Mouse (Mus musculus) cerebellum, adult 11-12 months (tissue): Measurements from ENCODE around the gene Gm10272.
"Not testable (repeated sequence)": the region's sequence is repeated elsewhere in the genome, so short reads cannot be mapped to it uniquely, and the experiment has no call there.

ENCODE experiments used
- DNase-seq: peaks from one replicate; pipeline ENCODE4 v3.0.0; 2022

Gene Gm10272

DNA sequence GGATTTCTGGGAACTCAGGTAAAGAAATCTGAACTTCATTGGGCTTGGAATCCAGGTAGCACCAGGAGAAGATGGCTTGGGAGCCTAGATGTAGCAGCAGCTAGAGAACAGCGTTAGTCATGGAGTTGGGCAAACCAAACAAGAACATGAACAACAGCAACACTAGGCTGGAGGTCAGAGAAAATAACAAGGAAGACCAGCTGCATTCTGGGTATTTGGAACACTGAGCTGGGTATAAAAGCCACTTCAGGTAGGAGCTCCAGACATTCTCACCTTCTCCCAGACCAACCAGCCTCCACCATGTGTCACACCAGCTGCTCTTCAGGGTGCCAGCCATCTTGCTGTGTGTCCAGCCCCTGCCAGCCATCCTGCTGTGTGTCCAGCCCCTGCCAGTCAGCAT, at the start of gene Gm10272:
TSS of gene Gm10272 (plus strand) at position 301 of the 400 bp plus-strand sequence.
- no peak for DNase-seq

DNA sequence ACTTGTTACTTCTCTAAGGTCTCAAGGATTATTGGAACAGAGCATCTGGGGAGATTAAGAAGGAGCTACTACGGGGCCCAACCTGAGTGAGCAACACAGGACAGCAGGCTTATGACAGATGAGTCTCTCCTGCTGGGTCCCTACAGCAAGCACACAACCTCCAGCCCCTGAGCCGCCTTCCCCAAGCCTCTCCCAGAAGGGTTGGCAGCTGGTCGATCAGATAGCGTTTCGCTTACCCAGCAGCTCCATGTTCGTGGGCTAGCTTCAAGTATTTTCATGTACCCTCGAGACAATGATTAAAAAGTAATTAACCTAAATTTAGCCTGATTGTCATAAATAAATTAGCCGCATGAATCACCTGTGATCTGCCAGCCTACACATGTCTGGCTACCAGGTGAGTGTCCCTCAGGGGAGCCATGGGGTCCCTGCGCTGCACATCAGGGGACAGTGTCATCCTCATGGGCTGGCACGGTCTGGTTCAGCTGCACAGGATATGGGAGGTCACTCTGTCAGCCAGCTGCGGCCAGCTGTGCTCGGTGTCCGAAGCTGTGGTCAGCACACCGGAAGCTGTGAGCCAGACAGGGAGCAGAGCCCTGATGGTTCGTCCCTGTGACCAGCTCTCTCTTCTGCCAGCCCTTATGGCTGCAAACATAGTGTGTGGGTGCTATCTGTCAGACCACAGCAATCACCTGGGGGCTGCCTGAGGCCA, 48.0 kb upstream of the Gm10272 start:
- no peak for DNase-seq

DNA sequence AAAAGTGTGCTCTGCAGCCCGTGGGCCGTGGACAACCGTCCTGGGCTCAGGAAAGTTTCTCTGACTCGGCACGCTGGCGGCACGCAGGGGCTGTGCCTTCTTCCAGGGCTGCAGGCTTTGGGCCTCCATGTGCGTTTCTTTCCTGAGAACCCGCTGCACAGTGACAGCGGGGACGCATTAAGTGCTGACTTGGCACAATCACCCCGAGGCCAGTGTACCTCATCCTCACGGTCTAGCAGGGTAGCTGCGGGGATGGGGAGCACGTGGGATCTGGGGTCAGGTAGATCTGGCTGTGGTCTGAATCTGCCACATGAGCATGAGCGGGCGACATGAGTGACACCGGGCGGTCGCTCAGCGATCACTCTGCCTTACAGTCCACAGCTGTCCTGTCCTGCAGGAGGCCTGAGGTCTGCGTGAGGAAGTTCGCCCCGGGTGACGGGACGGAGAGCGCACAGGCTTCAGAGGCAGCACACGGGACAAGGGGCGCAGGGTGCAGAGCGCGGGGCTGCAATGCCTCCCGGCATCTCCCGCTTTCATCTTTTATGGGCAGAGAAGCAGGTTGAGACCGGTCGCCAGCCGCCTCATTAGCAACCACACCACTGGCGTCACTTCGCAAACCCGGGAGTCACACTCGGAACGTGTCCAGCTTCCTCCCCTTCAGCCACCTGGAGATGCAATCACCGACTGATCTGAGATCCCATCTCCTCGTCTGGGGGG, 42.3 kb upstream of the Gm10272 start:
- no peak for DNase-seq

DNA sequence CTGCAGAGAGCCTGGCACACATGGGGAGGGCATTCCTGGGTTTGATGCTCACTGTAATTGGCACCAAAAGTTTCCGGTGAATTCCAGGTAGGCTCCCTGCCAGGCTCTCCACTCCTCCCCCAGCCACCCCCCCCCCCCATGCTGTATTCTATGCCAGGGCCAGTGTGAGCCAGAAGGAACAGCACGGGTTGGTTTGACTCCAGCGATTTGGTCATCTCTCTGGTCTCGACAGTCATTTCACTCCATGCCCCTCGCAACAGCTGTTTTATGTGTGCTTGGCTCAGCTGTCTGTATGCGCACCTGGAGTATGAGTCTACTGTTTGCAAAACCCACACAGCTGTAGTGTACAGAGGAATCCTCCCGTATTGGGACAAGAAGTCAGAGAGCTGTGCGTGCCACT, 40.1 kb upstream of the Gm10272 start:
- DNase-seq = no peak

DNA sequence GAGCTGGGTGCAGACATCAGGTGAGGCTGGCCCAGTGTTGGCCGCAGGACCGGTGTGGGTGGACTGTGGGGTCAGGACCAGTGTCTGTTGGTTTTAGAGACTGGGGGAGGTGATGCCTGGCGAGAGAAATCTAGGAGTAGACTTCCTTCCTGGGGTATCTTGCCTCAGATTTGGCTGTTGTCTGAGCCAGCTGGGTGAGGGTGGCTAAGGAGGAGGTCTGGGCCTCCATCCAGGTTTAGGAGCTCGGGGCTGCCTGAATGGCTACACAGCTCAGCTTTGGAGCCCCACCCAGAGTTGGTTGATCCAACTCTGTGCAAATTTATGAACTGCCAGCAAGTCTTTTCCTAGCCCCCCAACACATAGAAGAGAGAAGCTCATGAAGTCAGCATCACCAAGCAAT, 39.0 kb upstream of the Gm10272 start:
- DNase-seq = no peak

DNA sequence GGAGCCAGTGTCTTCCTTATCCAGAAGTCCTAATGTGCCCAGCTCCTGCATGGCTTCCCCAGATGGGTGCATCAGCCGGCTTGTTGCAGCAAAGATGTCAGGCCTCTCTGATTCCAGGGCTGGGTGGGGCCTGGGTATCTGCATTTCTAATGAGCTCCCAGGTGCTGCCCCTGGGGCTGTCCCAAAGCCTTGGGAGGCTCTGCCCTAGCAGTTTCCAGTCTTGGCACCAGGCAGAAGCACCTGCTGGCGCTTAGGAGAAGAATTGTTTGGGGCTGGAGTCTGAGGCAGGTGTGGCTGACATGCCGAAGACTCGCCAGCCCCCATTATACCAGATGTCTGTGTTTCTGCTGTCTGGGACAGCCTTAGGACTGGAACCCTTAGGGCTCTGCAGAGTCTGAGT, 35.7 kb upstream of the Gm10272 start:
- no peak for DNase-seq

DNA sequence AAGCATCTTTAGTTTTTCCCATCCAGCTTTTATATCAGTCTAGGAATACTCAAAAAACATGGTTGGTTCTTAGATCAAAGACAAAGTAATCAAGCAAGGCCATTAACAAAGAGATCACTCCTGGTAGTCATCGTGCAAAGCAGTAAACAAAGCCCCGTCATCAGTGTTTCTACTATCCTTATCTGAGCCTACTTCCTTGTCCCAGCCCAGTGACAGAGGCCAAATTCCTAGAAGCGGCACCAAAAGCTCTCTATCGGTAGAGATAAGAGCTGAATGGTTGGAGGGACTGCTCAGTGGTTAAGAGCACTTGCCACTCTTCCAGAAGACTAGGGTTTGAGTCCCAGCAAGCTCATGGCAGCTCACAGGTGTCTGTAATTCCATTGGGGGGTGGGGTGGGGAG, 34.9 kb upstream of the Gm10272 start:
- DNase-seq = no peak

DNA sequence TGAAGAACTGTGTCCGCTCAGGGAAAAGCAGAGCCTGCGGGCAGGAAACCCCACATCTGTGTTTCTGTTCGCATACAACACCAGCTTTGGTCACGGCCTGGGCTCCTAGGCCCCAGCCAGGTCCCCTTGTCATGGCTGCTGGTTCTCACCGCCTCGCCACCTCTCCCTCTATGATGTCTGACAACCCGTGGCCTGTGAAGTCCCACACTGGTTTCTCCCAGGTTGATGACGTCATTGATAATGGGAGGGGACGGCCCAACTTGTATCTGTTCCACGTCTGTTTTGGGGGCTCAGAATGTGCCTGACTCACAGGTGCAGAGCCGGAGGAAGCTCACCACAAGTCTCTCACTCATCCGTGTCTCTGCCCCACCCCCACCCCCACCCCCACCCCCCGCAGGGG, 32.7 kb upstream of the Gm10272 start:
- no peak for DNase-seq

DNA sequence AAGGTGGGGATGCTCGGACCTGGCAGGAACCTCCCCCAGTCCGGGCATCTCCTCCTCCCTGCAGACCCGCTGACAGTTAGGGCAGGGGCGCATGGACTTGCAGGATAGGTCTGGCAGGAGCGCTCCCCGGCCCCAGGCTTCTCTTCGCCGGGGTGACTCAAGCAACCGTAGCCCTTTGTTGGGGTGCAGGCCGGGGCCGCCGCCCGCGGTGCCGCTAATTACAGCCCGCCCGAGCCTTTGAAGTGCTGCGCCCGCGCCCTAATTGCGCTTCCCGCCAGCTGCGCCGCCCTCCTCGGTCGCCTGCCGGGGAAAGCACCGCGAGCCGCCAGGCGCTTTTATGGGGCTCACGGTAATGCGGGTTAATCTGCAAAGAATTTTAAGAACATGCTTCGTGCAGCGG, 28.9 kb upstream of the Gm10272 start:
- DNase-seq = no peak

DNA sequence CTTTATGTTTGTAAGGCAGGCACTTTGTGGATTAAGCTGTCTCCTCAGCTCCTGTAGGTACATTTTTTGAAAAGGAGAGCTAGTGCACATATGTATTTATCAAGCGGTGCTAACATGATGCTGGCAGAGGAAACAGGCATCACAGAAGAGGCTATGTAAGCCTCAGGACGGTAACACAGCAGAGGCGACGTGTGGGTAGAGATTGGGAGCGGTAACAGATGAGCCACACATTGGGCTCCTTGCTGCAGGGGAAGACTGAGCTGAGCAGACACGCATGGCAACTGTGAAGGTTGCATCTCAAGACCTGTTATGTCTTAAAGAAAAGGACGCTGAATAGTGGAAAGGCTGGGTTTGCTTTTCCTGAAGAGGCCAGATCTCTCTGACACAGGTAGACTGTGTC, 23.4 kb upstream of the Gm10272 start:
- no peak for DNase-seq

DNA sequence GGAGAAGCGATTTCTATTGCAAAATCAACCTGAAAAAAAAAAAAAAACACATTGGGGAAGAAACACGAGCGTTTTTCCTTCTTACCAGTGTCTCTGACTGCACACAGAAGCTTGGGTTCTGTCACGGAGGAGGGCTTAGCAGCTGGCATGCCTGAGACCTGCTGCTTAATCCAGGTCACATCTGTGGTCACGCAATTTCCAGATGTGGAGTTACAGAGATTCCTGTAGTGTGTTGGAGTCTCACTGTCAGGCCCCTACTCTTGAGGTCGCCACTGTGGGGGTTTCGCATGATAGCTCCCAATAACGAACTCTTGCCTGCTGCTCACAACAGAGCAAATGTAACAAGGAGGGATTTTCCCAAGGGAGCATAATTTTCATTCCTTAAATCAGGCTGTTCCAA, 22.2 kb upstream of the Gm10272 start:
- DNase-seq = no peak

DNA sequence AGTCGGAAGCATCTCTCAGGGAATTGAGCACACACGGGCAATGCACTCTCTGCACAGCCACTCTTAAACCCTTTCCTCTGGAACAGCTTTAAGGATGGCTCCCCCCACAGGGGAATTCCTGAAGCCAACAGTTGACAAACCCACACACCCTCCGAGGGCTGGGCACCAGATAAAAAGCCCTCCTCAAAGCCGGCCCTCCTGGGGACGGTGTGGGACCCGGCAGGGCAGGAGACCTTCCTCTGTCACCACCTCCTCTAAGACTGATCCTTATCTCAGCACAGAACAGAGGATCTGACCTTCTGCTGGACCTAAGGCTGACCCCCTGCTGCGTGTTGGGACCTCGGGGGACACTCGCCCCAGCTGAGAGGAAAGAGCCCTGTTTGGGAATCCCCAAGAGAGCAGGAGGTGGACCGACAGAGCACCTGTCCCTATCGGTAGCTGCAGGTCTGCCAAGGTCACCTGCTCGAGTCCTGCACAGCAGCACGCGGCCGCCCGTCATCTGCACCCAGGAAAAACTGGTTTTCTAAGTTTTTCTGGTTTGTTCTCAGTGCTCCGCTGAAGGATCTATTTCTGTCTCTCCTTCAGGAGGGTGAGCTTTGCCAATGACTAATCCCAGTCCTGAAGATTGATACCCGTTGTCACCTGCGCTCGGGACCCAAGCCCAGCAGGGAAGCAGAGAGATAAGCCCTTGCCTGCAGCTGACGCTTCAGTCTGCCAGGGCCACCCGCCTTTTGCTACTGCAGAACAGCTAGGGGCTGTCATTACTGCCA, 20.3 kb upstream of the Gm10272 start, which contains the start of gene Tspear:
TSS of gene Tspear (plus strand) at position 675 of the 770 bp plus-strand sequence.
- no peak for DNase-seq

DNA sequence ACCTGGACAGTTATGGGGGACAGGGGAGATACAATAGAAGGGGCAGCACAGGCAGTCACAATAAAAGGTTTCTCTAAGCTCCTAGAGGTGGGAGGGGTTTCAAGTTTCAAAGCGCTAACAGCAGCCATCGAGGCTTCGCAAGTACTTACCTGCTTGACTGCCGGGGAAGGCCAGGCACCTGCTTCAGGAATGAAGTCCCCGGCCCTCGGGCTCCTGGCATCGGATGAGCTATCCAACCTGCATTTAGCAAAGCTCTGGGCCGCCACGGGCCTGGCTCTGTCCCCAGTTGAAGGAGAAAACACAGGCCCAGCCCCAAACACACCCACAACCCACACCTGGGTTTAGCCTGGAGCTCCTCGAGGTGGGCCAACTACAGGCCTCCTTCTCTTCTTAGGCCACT, 19.4 kb upstream of the Gm10272 start:
- DNase-seq = no peak

DNA sequence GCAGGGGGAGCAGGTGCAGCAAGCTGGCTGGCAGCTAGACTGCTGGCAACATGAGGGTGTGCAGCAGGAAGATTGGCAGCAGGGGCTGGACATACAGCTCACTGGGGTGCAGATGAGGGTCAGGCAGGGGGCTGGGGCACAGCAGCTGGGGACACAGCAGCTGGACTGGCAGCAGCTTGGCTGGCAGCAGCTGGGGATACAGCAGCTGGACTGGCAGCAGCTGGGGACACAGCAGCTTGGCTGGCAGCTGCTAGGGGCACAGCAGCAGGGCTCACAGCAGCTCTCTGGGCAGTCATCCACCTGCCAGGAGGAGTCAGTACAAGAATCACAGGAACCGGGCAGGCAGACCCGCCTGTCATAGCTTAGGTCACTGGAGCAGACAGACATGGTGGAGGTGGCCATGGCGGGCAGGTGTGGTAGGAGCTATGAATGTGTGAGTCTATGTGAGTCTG, 16.0 kb upstream of the Gm10272 start, which contains the start of gene Gm19402:
TSS of gene Gm19402 (minus strand) at position 402 of the 452 bp plus-strand sequence.
- DNase-seq = not testable (repeated sequence)

DNA sequence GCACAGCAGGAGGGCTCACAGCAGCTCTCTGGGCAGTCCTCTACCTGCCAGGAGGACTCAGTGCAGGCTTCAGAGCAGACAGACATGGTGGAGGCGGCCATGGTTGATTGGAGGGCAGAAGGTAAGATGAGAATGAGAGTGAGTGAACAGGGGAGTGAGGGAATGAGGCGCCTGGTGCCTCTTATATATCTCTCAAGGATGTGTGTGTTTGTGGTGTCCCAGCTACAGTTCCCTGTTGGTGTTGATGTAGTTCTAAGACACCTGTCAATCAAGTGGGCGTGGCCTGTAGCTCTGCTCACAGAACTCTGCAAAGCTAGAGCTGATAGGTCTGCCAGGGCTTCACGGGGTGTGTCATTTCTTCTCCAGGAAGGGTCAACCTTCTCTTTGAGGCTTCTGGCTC, 9.3 kb upstream of the Gm10272 start, which contains the start of gene Gm9508:
TSS of gene Gm9508 (minus strand) at position 101 of the 400 bp plus-strand sequence.
- DNase-seq = no peak

DNA sequence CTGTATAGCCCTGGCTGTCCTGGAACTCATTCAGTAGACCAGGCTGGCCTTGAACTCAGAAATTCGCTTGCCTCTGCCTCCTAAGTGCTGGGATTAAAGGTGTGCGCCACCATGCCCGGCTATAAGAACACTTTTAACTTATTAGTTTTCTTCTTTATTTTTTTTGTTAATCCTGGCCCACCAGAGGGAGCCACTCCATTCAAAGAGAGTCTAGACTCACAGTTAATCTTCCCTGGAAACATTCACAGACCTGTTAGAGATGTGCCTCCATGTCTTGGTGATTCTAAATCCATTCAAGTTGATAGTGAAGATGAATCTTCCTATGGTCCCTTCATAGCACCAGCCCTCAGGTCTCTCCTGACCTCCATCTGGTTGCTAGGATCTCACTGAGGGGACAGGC, 3.4 kb downstream of the Gm10272 start:
- no peak for DNase-seq

DNA sequence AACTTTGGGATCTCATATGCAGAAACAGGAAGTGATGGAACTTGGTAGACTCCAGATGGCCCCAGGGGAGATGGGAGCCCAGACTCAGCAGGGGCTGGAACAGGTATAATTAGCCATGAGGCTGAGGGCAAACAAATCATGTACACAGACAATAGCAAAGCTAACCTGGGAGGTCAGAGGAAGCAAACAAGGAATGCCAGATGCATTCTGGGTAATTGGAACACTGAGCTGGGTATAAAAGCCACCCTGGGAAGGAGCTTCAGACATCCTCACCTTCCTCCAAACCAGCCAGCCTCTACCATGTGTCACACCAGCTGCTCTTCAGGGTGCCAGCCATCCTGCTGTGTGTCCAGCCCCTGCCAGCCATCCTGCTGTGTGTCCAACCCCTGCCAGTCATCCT, 4.7 kb downstream of the Gm10272 start, which contains the start of gene Gm10024:
TSS of gene Gm10024 (plus strand) at position 301 of the 400 bp plus-strand sequence.
- not testable (repeated sequence) for DNase-seq

DNA sequence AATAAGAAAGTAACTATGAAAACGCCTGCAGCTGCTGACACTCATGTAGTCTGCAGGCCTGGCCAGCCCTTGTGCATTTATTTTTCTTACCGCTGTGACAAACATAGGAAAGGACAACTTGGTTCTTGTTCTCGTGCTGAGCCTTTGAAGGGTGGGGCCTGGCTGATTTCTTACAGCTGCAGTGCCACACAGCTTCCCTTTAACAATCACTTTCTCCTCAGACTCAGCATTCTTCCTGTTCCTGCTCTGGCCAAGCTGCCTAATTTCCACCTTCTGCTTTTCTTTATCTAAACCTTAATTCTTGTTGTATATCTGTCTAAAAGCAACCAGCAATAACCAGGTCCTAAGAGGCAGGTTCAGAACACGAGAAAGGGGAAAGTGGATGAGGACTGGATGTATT, 7.3 kb downstream of the Gm10272 start:
- no peak for DNase-seq

DNA sequence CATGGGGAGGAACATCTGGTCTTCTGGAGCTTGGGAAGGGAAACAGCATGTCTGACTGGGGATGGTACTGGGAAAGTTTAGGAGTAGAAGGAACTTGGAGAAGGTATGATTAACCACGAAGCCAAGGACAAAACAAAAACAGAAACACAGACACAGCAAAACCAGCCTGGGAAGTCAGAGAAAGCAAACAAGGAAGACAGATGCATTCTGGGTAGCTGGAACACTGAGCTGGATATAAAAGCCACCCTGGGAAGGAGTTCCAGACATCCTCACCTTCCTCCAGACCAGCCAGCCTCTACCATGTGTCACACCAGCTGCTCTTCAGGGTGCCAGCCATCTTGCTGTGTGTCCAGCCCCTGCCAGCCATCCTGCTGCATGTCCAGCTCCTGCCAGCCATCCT, 9.1 kb downstream of the Gm10272 start, which contains the start of gene Gm10142:
TSS of gene Gm10142 (plus strand) at position 301 of the 400 bp plus-strand sequence.
- DNase-seq = no peak

DNA sequence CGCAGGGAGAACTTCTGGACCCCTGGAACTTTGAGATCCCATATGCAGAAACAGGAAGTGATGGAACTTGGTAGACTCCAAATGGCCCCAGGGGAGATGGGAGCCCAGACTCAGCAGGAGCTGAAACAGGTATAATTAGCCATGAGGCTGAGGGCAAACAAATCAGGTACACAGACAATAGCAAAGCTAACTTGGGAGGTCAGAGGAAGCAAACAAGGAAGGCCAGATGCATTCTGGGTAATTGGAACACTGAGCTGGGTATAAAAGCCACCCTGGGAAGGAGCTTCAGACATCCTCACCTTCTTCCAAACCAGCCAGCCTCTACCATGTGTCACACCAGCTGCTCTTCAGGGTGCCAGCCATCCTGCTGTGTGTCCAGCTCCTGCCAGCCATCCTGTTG, 13.9 kb downstream of the Gm10272 start, which contains the start of gene Krtap12-1:
TSS of gene Krtap12-1 (plus strand) at position 301 of the 400 bp plus-strand sequence.
- not testable (repeated sequence) for DNase-seq

DNA sequence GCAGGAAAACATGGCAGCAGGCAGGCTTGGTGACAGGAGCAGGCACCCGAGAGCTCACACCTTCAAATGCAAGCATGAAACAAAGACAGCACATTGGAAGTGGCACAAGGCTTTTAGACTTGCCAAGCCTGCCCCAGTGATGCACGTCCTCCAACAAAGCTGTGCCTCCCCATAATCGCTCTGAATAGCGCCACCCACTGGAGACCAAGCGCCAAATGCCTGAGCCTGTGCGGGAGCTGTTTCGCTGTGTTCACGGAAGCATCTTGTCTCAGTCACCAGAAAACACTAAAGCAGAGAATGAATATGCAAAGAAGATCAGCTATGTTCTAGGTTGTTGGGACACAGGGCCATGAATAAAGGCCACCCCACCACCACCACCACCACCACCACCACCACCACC, 18.4 kb downstream of the Gm10272 start:
- no peak for DNase-seq

DNA sequence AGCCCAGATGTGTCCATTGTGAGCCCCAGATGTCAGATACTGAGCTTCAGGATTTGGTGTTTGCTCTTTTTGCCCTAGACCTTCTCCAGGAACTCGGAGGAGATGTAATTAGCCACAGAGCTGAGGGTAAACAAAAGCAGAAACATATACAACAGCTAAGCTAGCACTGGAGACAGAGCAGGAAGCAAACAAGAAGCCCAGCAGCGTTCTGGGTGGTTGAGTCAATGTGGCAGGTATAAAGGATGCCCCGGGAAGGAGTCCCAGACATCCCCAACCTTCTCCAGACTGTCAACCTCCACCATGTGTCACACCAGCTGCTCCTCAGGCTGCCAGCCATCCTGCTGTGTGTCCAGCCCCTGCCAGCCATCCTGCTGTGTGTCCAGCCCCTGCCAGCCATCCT, 19.8 kb downstream of the Gm10272 start, which contains the start of gene Gm10100:
TSS of gene Gm10100 (plus strand) at position 301 of the 400 bp plus-strand sequence.
- DNase-seq = peak; percentile 6

DNA sequence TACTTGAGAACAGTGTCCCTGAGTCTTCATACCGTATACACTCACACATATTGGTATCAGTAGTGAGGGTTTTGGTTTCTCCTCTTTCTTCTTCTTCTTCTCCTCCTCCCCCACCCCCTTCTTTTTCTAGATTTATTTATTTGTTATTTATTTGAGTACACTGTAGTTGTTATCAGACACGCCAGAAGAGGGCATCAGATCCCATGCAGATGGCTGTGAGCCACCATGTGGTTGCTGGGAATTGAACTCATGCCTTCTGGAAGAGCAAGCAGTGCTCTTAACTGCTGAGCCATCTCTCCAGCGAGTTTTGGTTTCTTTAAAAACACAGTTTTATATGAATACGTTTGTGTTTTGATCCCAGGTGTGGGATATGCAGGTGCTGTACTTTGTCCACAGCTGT, 21.9 kb downstream of the Gm10272 start:
- no peak for DNase-seq
